Mouse (Mus musculus) intestine, embryonic 16.5 days (tissue): ENCODE measurements at regions not wholly inside any gene's neighbourhood (a gene's known extent, or its start where the extent isn't known, plus 50 kb on each side); places are given as distances from the start of the nearest gene placed in this dataset.

Source experiments
- ATAC-seq: fragments of 200-750 bp; cut with Nextera tagmentation; 2 replicates; pipeline ENCODE4 v1.8.0; 2017; ENCODE audit warnings: moderate TSS enrichment, moderate library complexity
- H3K27ac ChIP-seq: fragments of 300-500 bp; sonication (generic); 2 replicates; pipeline ENCODE4 v1.5.1; 2014; ENCODE audit warnings: mild to moderate bottlenecking, low read length
- H3K27me3 ChIP-seq: fragments of 300-500 bp; sonication (generic); replicated peaks from 2 replicates; pipeline ENCODE4 v1.6.1; 2014; ENCODE audit warnings: low read length, control low read depth, mixed read lengths; ENCODE audit not compliant: control insufficient read depth, insufficient read depth
- H3K36me3 ChIP-seq: fragments of 300-500 bp; sonication (generic); 2 replicates; pipeline ENCODE4 v1.6.1; 2014; ENCODE audit warnings: low read length, control low read depth; ENCODE audit not compliant: control insufficient read depth, insufficient read depth
- H3K4me1 ChIP-seq: fragments of 300-500 bp; sonication (generic); 2 replicates; pipeline ENCODE4 v1.6.1; 2014; ENCODE audit warnings: low read length, control low read depth, mixed read lengths; ENCODE audit not compliant: control insufficient read depth, insufficient read depth
- H3K4me2 ChIP-seq: fragments of 300-500 bp; sonication (generic); 2 replicates; pipeline ENCODE4 v1.6.1; 2014; ENCODE audit warnings: low read depth, low read length, control low read depth
- H3K4me3 ChIP-seq: fragments of 300-500 bp; sonication (generic); 2 replicates; pipeline ENCODE4 v1.5.1; 2014; ENCODE audit warnings: mild to moderate bottlenecking, low read length
- H3K9ac ChIP-seq: fragments of 300-500 bp; sonication (generic); 2 replicates; pipeline ENCODE4 v1.6.1; 2014; ENCODE audit warnings: low read depth, low read length
- H3K9me3 ChIP-seq: fragments of 300-500 bp; sonication (generic); 2 replicates; pipeline ENCODE4 v1.6.1; 2016; ENCODE audit warnings: low read length, control low read depth; ENCODE audit not compliant: control insufficient read depth
- WGBS: fragments of 180-500 bp; shearing (Covaris S2); extraction: QIAGEN DNeasy Blood & Tissue Kit; methylation state at CpG from one replicate; pipeline ENCODE4 v1.1.7; 2014; 5-methylcytosine and 5-hydroxymethylcytosine counted together

GRCm38 (mm10) chr4:152913497-152913896, 435.8 kb upstream of the Kcnab2 start:
- Histone ChIP-seq H3K27me3 (no peaks in the 10 kb centered on the region), H3K27ac (no peak overlapping the region), H3K4me3 (no peak overlapping the region), H3K4me1 (no peaks in the 10 kb centered on the region), H3K9ac (no peak overlapping the region), H3K9me3 (no peaks in the 10 kb centered on the region), H3K36me3 (no peaks in the 10 kb centered on the region), H3K4me2 (no peak overlapping the region)
- ATAC-seq, result peak; percentile 36; the same call in 1 of the 2 replicates
- WGBS, result 36% methylated on average over 10 of the region's 10 CpGs

GRCm38 (mm10) chr4:152912846-152913245, 435.2 kb upstream of the Kcnab2 start:
- 84% methylated on average over 10 of the region's 10 CpGs for WGBS
- ATAC-seq, result no peak
- H3K4me1 ChIP-seq, result no peaks in the 10 kb centered on the region

GRCm38 (mm10) chr4:152908235-152908634, 430.6 kb upstream of the Kcnab2 start:
- Histone ChIP-seq H3K4me2 (no peak overlapping the region), H3K27me3 (no peaks in the 10 kb centered on the region), H3K4me3 (no peak overlapping the region), H3K9me3 (no peaks in the 10 kb centered on the region), H3K27ac (no peak overlapping the region), H3K36me3 (no peaks in the 10 kb centered on the region), H3K4me1 (no peaks in the 10 kb centered on the region), H3K9ac (no peak overlapping the region)
- 66% methylated on average over 5 of the region's 5 CpGs for WGBS
- ATAC-seq, result no peak

More at GRCm38 (mm10) chr4:152912846-152913245, 435.2 kb upstream of the Kcnab2 start:
- no peaks in the 10 kb centered on the region for H3K9me3 ChIP-seq
- no peak overlapping the region for H3K4me3 ChIP-seq
- H3K4me2 ChIP-seq, result no peak overlapping the region
- no peaks in the 10 kb centered on the region for H3K36me3 ChIP-seq
- no peaks in the 10 kb centered on the region for H3K27me3 ChIP-seq
- no peak overlapping the region for H3K9ac ChIP-seq
- H3K27ac ChIP-seq, result no peak overlapping the region

- Histone ChIP-seq H3K9ac (no peak overlapping the region), H3K27me3 (no peaks in the 10 kb centered on the region), H3K4me3 (no peak overlapping the region), H3K27ac (no peak overlapping the region), H3K4me1 (no peaks in the 10 kb centered on the region), H3K4me2 (no peak overlapping the region), H3K9me3 (no peaks in the 10 kb centered on the region), H3K36me3 (no peaks in the 10 kb centered on the region)
- 81% methylated on average over 11 of the region's 11 CpGs for WGBS
- ATAC-seq, result no peak
Observed at GRCm38 (mm10) chr4:152902851-152903250, 425.2 kb upstream of the Kcnab2 start.

GRCm38 (mm10) chr4:152900049-152900448, 422.4 kb upstream of the Kcnab2 start:
- Histone ChIP-seq H3K36me3 (no peaks in the 10 kb centered on the region), H3K4me3 (no peak overlapping the region), H3K27ac (no peak overlapping the region), H3K27me3 (no peaks in the 10 kb centered on the region), H3K9me3 (no peaks in the 10 kb centered on the region), H3K4me2 (no peak overlapping the region), H3K4me1 (no peaks in the 10 kb centered on the region), H3K9ac (no peak overlapping the region)
- WGBS, result 80% methylated on average over 4 of the region's 4 CpGs
- ATAC-seq, result no peak

- Histone ChIP-seq H3K9me3 (no peaks in the 10 kb centered on the region), H3K27ac (no peak overlapping the region), H3K36me3 (no peaks in the 10 kb centered on the region), H3K27me3 (no peaks in the 10 kb centered on the region), H3K4me1 (no peaks in the 10 kb centered on the region), H3K4me3 (no peak overlapping the region), H3K9ac (no peak overlapping the region), H3K4me2 (no peak overlapping the region)
- ATAC-seq, result no peak
- 67% methylated on average over 13 of the region's 13 CpGs for WGBS
Observed at GRCm38 (mm10) chr4:152895076-152895475, 417.4 kb upstream of the Kcnab2 start.

GRCm38 (mm10) chr4:152892997-152893396, 415.3 kb upstream of the Kcnab2 start:
- H3K4me3 ChIP-seq, result no peak overlapping the region

GRCm38 (mm10) chr4:152889211-152889610, 411.5 kb upstream of the Kcnab2 start:
- Histone ChIP-seq H3K9ac (no peak overlapping the region), H3K27ac (no peak overlapping the region), H3K27me3 (peaks cover 3% of the 10 kb centered on the region; the same call in 1 of the 2 replicates), H3K4me3 (no peak overlapping the region), H3K4me2 (no peak overlapping the region), H3K36me3 (no peaks in the 10 kb centered on the region), H3K4me1 (no peaks in the 10 kb centered on the region), H3K9me3 (no peaks in the 10 kb centered on the region)
- WGBS, result 81% methylated on average over 5 of the region's 5 CpGs
- no peak for ATAC-seq

More at GRCm38 (mm10) chr4:152892997-152893396, 415.3 kb upstream of the Kcnab2 start:
- Histone ChIP-seq H3K36me3 (no peaks in the 10 kb centered on the region), H3K9me3 (no peaks in the 10 kb centered on the region), H3K27me3 (no peaks in the 10 kb centered on the region), H3K9ac (no peak overlapping the region), H3K4me2 (no peak overlapping the region), H3K4me1 (no peaks in the 10 kb centered on the region), H3K27ac (no peak overlapping the region)
- WGBS, result 73% methylated on average over 3 of the region's 3 CpGs
- ATAC-seq, result no peak

GRCm38 (mm10) chr4:152888306-152888705, 410.6 kb upstream of the Kcnab2 start:
- WGBS, result 55% methylated on average over 14 of the region's 14 CpGs
- no peak overlapping the region for H3K9ac ChIP-seq
- no peaks in the 10 kb centered on the region for H3K4me1 ChIP-seq
- no peak overlapping the region for H3K4me3 ChIP-seq
- no peaks in the 10 kb centered on the region for H3K9me3 ChIP-seq
- H3K36me3 ChIP-seq, result no peaks in the 10 kb centered on the region
- H3K27ac ChIP-seq, result no peak overlapping the region
- H3K4me2 ChIP-seq, result no peak overlapping the region
- peaks cover 3% of the 10 kb centered on the region; the same call in 1 of the 2 replicates for H3K27me3 ChIP-seq
- no peak for ATAC-seq

GRCm38 (mm10) chr4:152886773-152887172, 409.1 kb upstream of the Kcnab2 start:
- WGBS, result 69% methylated on average over 9 of the region's 9 CpGs
- H3K9me3 ChIP-seq, result no peaks in the 10 kb centered on the region
- H3K27ac ChIP-seq, result no peak overlapping the region

More at GRCm38 (mm10) chr4:152886773-152887172, 409.1 kb upstream of the Kcnab2 start:
- Histone ChIP-seq H3K36me3 (no peaks in the 10 kb centered on the region), H3K9ac (no peak overlapping the region), H3K27me3 (peaks cover 3% of the 10 kb centered on the region; the same call in 1 of the 2 replicates), H3K4me2 (no peak overlapping the region), H3K4me1 (no peaks in the 10 kb centered on the region), H3K4me3 (no peak overlapping the region)
- no peak for ATAC-seq
